Mouse (Mus musculus) MEL (cell line): ENCODE measurements at regions not wholly inside any gene's neighbourhood (a gene's known extent, or its start where the extent isn't known, plus 50 kb on each side); places are given as distances from the start of the nearest gene placed in this dataset.
"Not testable (repeated sequence)": the region's sequence is repeated elsewhere in the genome, so short reads cannot be mapped to it uniquely, and the experiment has no call there.

Experiments used
- DNase-seq: peaks from one replicate; pipeline ENCODE4 v3.0.0; 2011; ENCODE audit warnings: low read depth, low spot score
- H3K27ac ChIP-seq: 2 replicates; pipeline ENCODE4 v1.5.1; 2012; ENCODE audit warnings: low read depth, mild to moderate bottlenecking, control low read depth, low read length, moderate library complexity; ENCODE audit not compliant: control insufficient read depth
- H3K27me3 ChIP-seq, 2 experiments: fragments of 150-350 bp in 1 of 2; sonication (generic) in 1 of 2; 2 replicates each; pipeline ENCODE4 v1.6.1; 2012; ENCODE audit warnings: low read length in 2 of 2, mild to moderate bottlenecking in 2 of 2, improper control_type of control experiment in 1 of 2, moderate library complexity in 1 of 2; ENCODE audit not compliant: insufficient read depth in 2 of 2, control insufficient read depth in 1 of 2
- H3K36me3 ChIP-seq, 2 experiments: 2 replicates each; pipeline ENCODE4 v1.6.1; 2012 to 2014; ENCODE audit warnings: low read length in 2 of 2, improper control_type of control experiment in 1 of 2, inconsistent platforms in 1 of 2, mild to moderate bottlenecking in 1 of 2; ENCODE audit not compliant: insufficient read depth in 2 of 2, control insufficient read depth in 1 of 2
- H3K4me1 ChIP-seq, 2 experiments: fragments of 150-350 bp in 1 of 2; sonication (generic) in 1 of 2; 2 replicates each; pipeline ENCODE4 v1.6.1; 2012; ENCODE audit warnings: low read length in 2 of 2, improper control_type of control experiment in 1 of 2, mild to moderate bottlenecking in 1 of 2; ENCODE audit not compliant: insufficient read depth in 2 of 2, control insufficient read depth in 1 of 2
- H3K4me3 ChIP-seq, 2 experiments: fragments of 150-350 bp in 1 of 2; sonication (generic) in 1 of 2; 2 replicates each; pipeline ENCODE4 v1.5.1; 2012; ENCODE audit warnings: low read depth in 2 of 2, low read length in 2 of 2, mild to moderate bottlenecking in 2 of 2, moderate library complexity in 2 of 2, control low read depth in 1 of 2, improper control_type of control experiment in 1 of 2; ENCODE audit not compliant: control insufficient read depth in 1 of 2, insufficient read depth in 1 of 2
- H3K79me2 ChIP-seq: 2 replicates; pipeline ENCODE4 v1.6.1; 2012; ENCODE audit warnings: mild to moderate bottlenecking, low read length, moderate library complexity; ENCODE audit not compliant: control insufficient read depth, poor library complexity, insufficient read depth
- H3K9ac ChIP-seq: 2 replicates; pipeline ENCODE4 v1.6.1; 2012; ENCODE audit warnings: low read depth, mild to moderate bottlenecking, control low read depth, low read length, moderate library complexity; ENCODE audit not compliant: control insufficient read depth, poor library complexity, severe bottlenecking
- H3K9me3 ChIP-seq: fragments of 150-350 bp; sonication (generic); replicated peaks from 2 replicates; pipeline ENCODE4 v1.6.1; 2012; ENCODE audit warnings: mild to moderate bottlenecking, low read length, improper control_type of control experiment, moderate library complexity; ENCODE audit not compliant: insufficient read depth
- BHLHE40 ChIP-seq: IDR thresholded peaks from 2 replicates; pipeline ENCODE4 v1.6.1; 2012; ENCODE audit warnings: low read depth, mild to moderate bottlenecking, inconsistent platforms, low read length, improper control_type of control experiment, borderline replicate concordance
- CHD1 ChIP-seq: IDR thresholded peaks from 2 replicates; pipeline ENCODE4 v1.6.1; 2012; ENCODE audit warnings: low read depth, mild to moderate bottlenecking, inconsistent platforms, low read length, improper control_type of control experiment
- CHD2 ChIP-seq: IDR thresholded peaks from 2 replicates; pipeline ENCODE4 v1.6.1; 2011; ENCODE audit warnings: low read length, improper control_type of control experiment
- E2F4 ChIP-seq: IDR thresholded peaks from 2 replicates; pipeline ENCODE4 v1.6.1; 2011; ENCODE audit warnings: low read depth, low read length, improper control_type of control experiment, borderline replicate concordance
- ELF1 ChIP-seq: IDR thresholded peaks from 2 replicates; pipeline ENCODE4 v1.6.1; 2014; ENCODE audit warnings: low read depth, mild to moderate bottlenecking, inconsistent platforms, low read length, improper control_type of control experiment, moderate library complexity
- EP300 ChIP-seq, 2 experiments: IDR thresholded peaks; 2 replicates each; pipeline ENCODE4 v1.6.1; 2011; ENCODE audit warnings: improper control_type of control experiment in 2 of 2, low read length in 2 of 2, low read depth in 1 of 2, mild to moderate bottlenecking in 1 of 2
- GABPA ChIP-seq: IDR thresholded peaks from 2 replicates; pipeline ENCODE4 v1.6.1; 2012; ENCODE audit warnings: low read depth, mild to moderate bottlenecking, inconsistent platforms, low read length, improper control_type of control experiment, moderate library complexity
- JUND ChIP-seq: IDR thresholded peaks from 2 replicates; pipeline ENCODE4 v1.6.1; 2011; ENCODE audit warnings: low read depth, mild to moderate bottlenecking, improper control_type of control experiment, low read length
- MAFK ChIP-seq: IDR thresholded peaks from 2 replicates; pipeline ENCODE4 v1.6.1; 2011; ENCODE audit warnings: low read depth, mild to moderate bottlenecking, low read length, improper control_type of control experiment, borderline replicate concordance
- MAX ChIP-seq: IDR thresholded peaks from 2 replicates; pipeline ENCODE4 v1.6.1; 2011; ENCODE audit warnings: low read length, improper control_type of control experiment
- MAZ ChIP-seq: IDR thresholded peaks from 2 replicates; pipeline ENCODE4 v1.6.1; 2012; ENCODE audit warnings: low read depth, mild to moderate bottlenecking, inconsistent platforms, low read length, improper control_type of control experiment
- MXI1 ChIP-seq: IDR thresholded peaks from 2 replicates; pipeline ENCODE4 v1.6.1; 2011; ENCODE audit warnings: mild to moderate bottlenecking, low read depth, low read length, improper control_type of control experiment
- NELFE ChIP-seq: IDR thresholded peaks from 2 replicates; pipeline ENCODE4 v1.6.1; 2011; ENCODE audit warnings: low read depth, low read length, improper control_type of control experiment
- POLR2A ChIP-seq, 2 experiments: IDR thresholded peaks; 2 replicates each; pipeline ENCODE4 v1.6.1; 2011 to 2012; ENCODE audit warnings: low read length in 2 of 2, mild to moderate bottlenecking in 2 of 2, control low read depth in 1 of 2, improper control_type of control experiment in 1 of 2, low read depth in 1 of 2, moderate library complexity in 1 of 2; ENCODE audit not compliant: control insufficient read depth in 1 of 2, insufficient read depth in 1 of 2, poor library complexity in 1 of 2
- POLR2AphosphoS5 ChIP-seq: IDR thresholded peaks from 2 replicates; pipeline ENCODE4 v1.6.1; 2012; ENCODE audit warnings: low read depth, borderline replicate concordance, mild to moderate bottlenecking, inconsistent platforms, low read length, moderate library complexity, mixed read lengths
- RCOR1 ChIP-seq: IDR thresholded peaks from 2 replicates; pipeline ENCODE4 v1.6.1; 2012; ENCODE audit warnings: low read depth, mild to moderate bottlenecking, inconsistent platforms, low read length, improper control_type of control experiment
- SIN3A ChIP-seq: IDR thresholded peaks from 2 replicates; pipeline ENCODE4 v1.6.1; 2012; ENCODE audit warnings: low read length, improper control_type of control experiment, inconsistent platforms
- TAL1 ChIP-seq: IDR thresholded peaks from 2 replicates; pipeline ENCODE4 v1.6.1; 2012; ENCODE audit warnings: mild to moderate bottlenecking, inconsistent platforms, low read length, moderate library complexity, mixed read lengths
- ZKSCAN1 ChIP-seq: IDR thresholded peaks from 2 replicates; pipeline ENCODE4 v1.6.1; 2012; ENCODE audit warnings: low read depth, mild to moderate bottlenecking, inconsistent platforms, low read length, improper control_type of control experiment, moderate library complexity
- ZNF384 ChIP-seq: IDR thresholded peaks from 2 replicates; pipeline ENCODE4 v1.6.1; 2012; ENCODE audit warnings: low read depth, mild to moderate bottlenecking, inconsistent platforms, low read length, improper control_type of control experiment

- H3K79me2 ChIP-seq, result no peaks in the 10 kb centered on the region
- no peak overlapping the region for H3K9ac ChIP-seq
- no peak overlapping the region for H3K4me3 ChIP-seq
- no peaks in the 10 kb centered on the region for H3K4me1 ChIP-seq
- no peaks in the 10 kb centered on the region for H3K9me3 ChIP-seq
- no peaks in the 10 kb centered on the region for H3K36me3 ChIP-seq
- TF ChIP-seq BHLHE40 (no peak), ELF1 (no peak), RCOR1 (no peak), ZNF384 (no peak), ZKSCAN1 (no peak), E2F4 (no peak), CHD2 (no peak)
- H3K27ac ChIP-seq, result no peak overlapping the region
- no peaks in the 10 kb centered on the region for H3K27me3 ChIP-seq
- DNase-seq, result no peak
These were observed 256.1 kb downstream of the Prex1 start for GRCm38 (mm10) chr2:166457381-166458172.

- H3K9me3 ChIP-seq, H3K4me3 ChIP-seq, DNase-seq: not testable (repeated sequence)
These were observed 259.3 kb downstream of the Prex1 start for GRCm38 (mm10) chr2:166454160-166454888.

GRCm38 (mm10) chr2:166450964-166451363, 262.7 kb downstream of the Prex1 start:
- no peak overlapping the region for H3K4me3 ChIP-seq
- H3K9ac ChIP-seq, result no peak overlapping the region
- no peak overlapping the region for H3K27ac ChIP-seq
- H3K4me1 ChIP-seq, result no peaks in the 10 kb centered on the region
- no peaks in the 10 kb centered on the region for H3K27me3 ChIP-seq
- H3K79me2 ChIP-seq, result no peaks in the 10 kb centered on the region
- no peaks in the 10 kb centered on the region for H3K9me3 ChIP-seq
- TF ChIP-seq MAX, result no peak
- TF ChIP-seq TAL1, result no peak
- TF ChIP-seq JUND, result no peak
- no peak for TF ChIP-seq ZKSCAN1
- no peak for TF ChIP-seq GABPA
- TF ChIP-seq POLR2A (IDR thresholded peaks at IDR 0.05; ENCODE audit: control insufficient read depth in 1 of 2, insufficient read depth in 1 of 2, low read depth in 1 of 2, low read length in 2 of 2, poor library complexity in 1 of 2), result no peak
- TF ChIP-seq NELFE, result no peak
- no peak for TF ChIP-seq SIN3A
- no peak for TF ChIP-seq POLR2AphosphoS5
- TF ChIP-seq MAZ, result no peak
- TF ChIP-seq MAFK, result no peak
- no peak for TF ChIP-seq CHD1
- TF ChIP-seq MXI1, result no peak
- no peak for TF ChIP-seq EP300 (IDR thresholded peaks at IDR 0.05; ENCODE audit: low read depth in 1 of 2, low read length in 2 of 2)
- no peak for DNase-seq
- H3K36me3 ChIP-seq, result no peaks in the 10 kb centered on the region

More at GRCm38 (mm10) chr2:166454160-166454888, 259.3 kb downstream of the Prex1 start:
- not testable (repeated sequence) for H3K79me2 ChIP-seq, H3K27me3 ChIP-seq, H3K36me3 ChIP-seq, H3K9ac ChIP-seq, H3K27ac ChIP-seq, H3K4me1 ChIP-seq
